Mouse (Mus musculus): ENCODE data around the gene Maff. TPM values are rescaled to one million over a fixed set of nuclear protein-coding genes. Genes with fewer than 3 reads are reported as not detected.

Gene Maff
- total and polyA plus RNA-seq, 3 experiments: 9.2 to 15.4 (median 10.5) TPM

- Histone ChIP-seq H3K9me3 (replicated peaks; ENCODE audit: low read length) (no peaks in the 10 kb centered on the region), H3K79me2 (replicated peaks; ENCODE audit: control insufficient read depth, extremely low read depth, insufficient read depth, poor library complexity, severe bottlenecking) (no peaks in the 10 kb centered on the region), H3K4me1 (ENCODE audit: control insufficient read depth in 1 of 2, insufficient read depth in 2 of 2) (peaks cover 0 to 6% of the 10 kb centered on the region in 2 experiments; a peak in 1 of 4 replicates), H3K36me3 (replicated peaks in 1 of 2; ENCODE audit: control insufficient read depth in 1 of 2, insufficient read depth in 1 of 2, low read length in 1 of 2) (peaks cover 62 to 98% of the 10 kb centered on the region in 2 experiments), H3K27me3 (replicated peaks) (no peaks in the 10 kb centered on the region), H3K9ac (ENCODE audit: insufficient read depth, low read depth) (no peak overlapping the region), H3K4me3 (replicated peaks in 1 of 3; ENCODE audit: low read depth in 2 of 3, low read length in 2 of 3, poor library complexity in 1 of 3) (no peak overlapping the region), H3K27ac (ENCODE audit: insufficient read depth, low read depth) (no peak overlapping the region), H3K4me2 (ENCODE audit: insufficient read depth, low read depth, poor library complexity, severe bottlenecking) (no peak overlapping the region)
- in situ Hi-C loops (cut with MboI; ENCODE audit: low pct_ligation_motif_present, low pct_unique_long_range_greater_than_20kb, low sequenced_read_pairs): no loop called here
- dilution Hi-C loops (cut with MboI; ENCODE audit: extremely low pct_ligation_motif_present, extremely low pct_unique_long_range_greater_than_20kb, low sequenced_read_pairs): no loop called here
- no peak for DNase-seq (ENCODE audit: extremely low read depth)
- TF ChIP-seq MAX (IDR thresholded peaks at IDR 0.05; ENCODE audit: low read length): no peak
These were observed 23.2 kb downstream of the Maff start for GRCm38 (mm10) chr15:79369452-79370280.

- H3K79me2 ChIP-seq (replicated peaks; ENCODE audit: control insufficient read depth, extremely low read depth, insufficient read depth, poor library complexity, severe bottlenecking): no peaks in the 10 kb centered on the region
- in situ Hi-C loops (cut with MboI; ENCODE audit: low pct_ligation_motif_present, low pct_unique_long_range_greater_than_20kb, low sequenced_read_pairs): no loop called here
- no peak for DNase-seq (ENCODE audit: extremely low read depth)
- H3K9me3 ChIP-seq (replicated peaks; ENCODE audit: low read length): no peaks in the 10 kb centered on the region
- H3K4me3 ChIP-seq (replicated peaks in 1 of 3; ENCODE audit: low read depth in 2 of 3, low read length in 2 of 3, poor library complexity in 1 of 3): no peak overlapping the region
- H3K27ac ChIP-seq (ENCODE audit: insufficient read depth, low read depth): no peak overlapping the region
- no peak for TF ChIP-seq MAFK (IDR thresholded peaks at IDR 0.05; ENCODE audit: insufficient replicate concordance, low read length)
- no peak for TF ChIP-seq RCOR1 (conservative IDR thresholded peaks at IDR 0.05; ENCODE audit: low read depth, low read length)
- no peak for TF ChIP-seq BHLHE40 (IDR thresholded peaks at IDR 0.05; ENCODE audit: low read depth, low read length)
- TF ChIP-seq JUND (conservative IDR thresholded peaks at IDR 0.05; ENCODE audit: low read depth, low read length): no peak
- no peak for TF ChIP-seq MYC (IDR thresholded peaks at IDR 0.05; ENCODE audit: low read depth, low read length)
- no peak for TF ChIP-seq GABPA (IDR thresholded peaks at IDR 0.05; ENCODE audit: insufficient replicate concordance, low read depth, low read length)
- TF ChIP-seq ZMIZ1 (IDR thresholded peaks at IDR 0.05; ENCODE audit: low read depth, low read length): no peak
- TF ChIP-seq CHD2 (IDR thresholded peaks at IDR 0.05; ENCODE audit: low read length): no peak
- TF ChIP-seq SMC3 (IDR thresholded peaks at IDR 0.05; ENCODE audit: low read depth, low read length): no peak
- TF ChIP-seq KAT2A (IDR thresholded peaks at IDR 0.05; ENCODE audit: insufficient replicate concordance, low read length): no peak
- TF ChIP-seq NELFE (IDR thresholded peaks at IDR 0.05; ENCODE audit: low read depth, low read length): no peak
- TF ChIP-seq NRF1 (IDR thresholded peaks at IDR 0.05; ENCODE audit: low read depth, low read length): no peak
- peaks cover 63 to 98% of the 10 kb centered on the region in 2 experiments for H3K36me3 ChIP-seq (replicated peaks in 1 of 2; ENCODE audit: control insufficient read depth in 1 of 2, insufficient read depth in 1 of 2, low read length in 1 of 2)
- no peak overlapping the region for H3K4me2 ChIP-seq (ENCODE audit: insufficient read depth, low read depth, poor library complexity, severe bottlenecking)
- H3K9ac ChIP-seq (ENCODE audit: insufficient read depth, low read depth): no peak overlapping the region
- dilution Hi-C loops (cut with MboI; ENCODE audit: extremely low pct_ligation_motif_present, extremely low pct_unique_long_range_greater_than_20kb, low sequenced_read_pairs): no loop called here
- H3K4me1 ChIP-seq (ENCODE audit: control insufficient read depth in 1 of 2, insufficient read depth in 2 of 2): peaks cover 0 to 6% of the 10 kb centered on the region in 2 experiments; a peak in 1 of 4 replicates
- no peaks in the 10 kb centered on the region for H3K27me3 ChIP-seq (replicated peaks)
These were observed 23.9 kb downstream of the Maff start for GRCm38 (mm10) chr15:79370281-79370843.
